Mouse (Mus musculus) olfactory bulb, adult 2 months (tissue): ENCODE measurements around the gene Cnpy3.

Experiments
- CTCF ChIP-seq: fragments of 200-500 bp; IDR thresholded peaks from 2 replicates; pipeline ENCODE4 v1.5.1; 2012; ENCODE audit warnings: low read depth, mild to moderate bottlenecking, low read length, moderate library complexity; ENCODE audit not compliant: insufficient read depth
- POLR2A ChIP-seq: fragments of 200-500 bp; IDR thresholded peaks from 2 replicates; pipeline ENCODE4 v1.6.1; 2012; ENCODE audit warnings: mild to moderate bottlenecking, low read depth, low read length, moderate library complexity; ENCODE audit not compliant: insufficient read depth

GRCm38 (mm10) chr17:46694517-46695063, 57.4 kb downstream of the Cnpy3 start:
- TF ChIP-seq CTCF, result no peak
- no peak for TF ChIP-seq POLR2A
